ENCODE assay signal across 13 mouse cellular contexts in genomic region chr1:165696040-165696439, GRCm38 (mm10).
"Had no signal": no experiment of that assay in that cellular context is flagged by ENCODE, and none has a peak within 500 bp of the region (broad histone marks: within the 10 kb centered on the region; RNA-seq: fewer than 3 reads in every experiment).

No protein-coding gene starts in this region.

- ATAC-seq: liver, embryonic 12.5 days had no signal

- H3K27me3 ChIP-seq: limb, embryonic 15.5 days; neural tube, embryonic 15.5 days had no signal

- DNase-seq: lung, embryonic 14.5 days; lung, postnatal 10 days; lung, postnatal 4 days; midbrain, embryonic 14.5 days; right cerebral cortex, adult 18-20 months; right cerebral cortex, postnatal 25 days; thymus, postnatal 36 days had no signal

- H3K27ac ChIP-seq: left cerebral cortex, adult 2 months; limb, embryonic 15.5 days; liver, embryonic 12.5 days; midbrain, embryonic 10.5 days; neural tube, embryonic 15.5 days had no signal

- H3K9me3 ChIP-seq: limb, embryonic 15.5 days; liver, embryonic 12.5 days; midbrain, embryonic 10.5 days; neural tube, embryonic 15.5 days had no signal

- H3K4me3 ChIP-seq: left cerebral cortex, adult 2 months; limb, embryonic 15.5 days; liver, embryonic 12.5 days; midbrain, embryonic 10.5 days; myocyte; neural tube, embryonic 15.5 days had no signal

- H3K9ac ChIP-seq: limb, embryonic 15.5 days; liver, embryonic 12.5 days; lung, embryonic 14.5 days; neural tube, embryonic 15.5 days had no signal

- H3K36me3 ChIP-seq: limb, embryonic 15.5 days; liver, embryonic 12.5 days; midbrain, embryonic 10.5 days; neural tube, embryonic 15.5 days had no signal

- H3K4me2 ChIP-seq: limb, embryonic 15.5 days; liver, embryonic 12.5 days; lung, embryonic 14.5 days; neural tube, embryonic 15.5 days had no signal
